Mouse (Mus musculus) mouse trophoblast stem cell (cell line): Measurements from ENCODE around the gene Olfr588-ps1.
"Not testable (repeated sequence)": the region's sequence is repeated elsewhere in the genome, so short reads cannot be mapped to it uniquely, and the experiment has no call there.

ENCODE experiments used
- in situ Hi-C, 2 experiments: fragments of 300-500 bp; cut with MseI, MboI; formaldehyde crosslinking; loops; 2 replicates in 1 of 2; 3 replicates in 1 of 2; pipeline ENCODE4 v1.15.1; 2025

The Olfr588-ps1 gene

GRCm38 (mm10) chr7:103140579-103140978, at the start of gene Olfr588-ps1:
Gene Olfr588-ps1 (plus strand): TSS chr7:103140879.
- in situ Hi-C loops = no loop called here

- in situ Hi-C loops = no loop called here
These were observed 43.3 kb upstream of the Olfr588-ps1 start, which contains the start of gene Olfr585 for GRCm38 (mm10) chr7:103097420-103097819. Gene Olfr585 (plus strand): TSS chr7:103097720.

GRCm38 (mm10) chr7:103119406-103119805, 21.3 kb upstream of the Olfr588-ps1 start:
- in situ Hi-C loops = no loop called here

GRCm38 (mm10) chr7:103125538-103125937, 15.1 kb upstream of the Olfr588-ps1 start, which contains the start of gene Olfr586:
Gene Olfr586 (minus strand): TSS chr7:103125638.
- in situ Hi-C loops = no loop called here

GRCm38 (mm10) chr7:103156256-103156655, 15.6 kb downstream of the Olfr588-ps1 start, which contains the start of gene Olfr589:
Gene Olfr589 (minus strand): TSS chr7:103156356.
- in situ Hi-C loops = no loop called here

- in situ Hi-C loops = no loop called here
These were observed 29.0 kb downstream of the Olfr588-ps1 start for GRCm38 (mm10) chr7:103169697-103170096.

- in situ Hi-C loops = no loop called here
These were observed 37.6 kb downstream of the Olfr588-ps1 start, which contains the start of gene Olfr591 for GRCm38 (mm10) chr7:103178240-103178639. Gene Olfr591 (minus strand): TSS chr7:103178340.

GRCm38 (mm10) chr7:103184503-103184902, 43.8 kb downstream of the Olfr588-ps1 start, which contains the start of gene Olfr592:
Gene Olfr592 (plus strand): TSS chr7:103184803.
- in situ Hi-C loops = not testable (repeated sequence)
